Mouse (Mus musculus) liver, embryonic 14.5 days (tissue): ENCODE results near the gene H2-M10.3. TPM values are rescaled to one million over a fixed set of nuclear protein-coding genes. Genes with fewer than 3 reads are reported as not detected.

ENCODE experiments used
- ATAC-seq: fragments of 200-750 bp; cut with Nextera tagmentation; 2 replicates; pipeline ENCODE4 v1.8.0; 2017; ENCODE audit warnings: moderate number of reproducible peaks, mild to moderate bottlenecking, moderate library complexity; ENCODE audit not compliant: insufficient read depth
- DNase-seq, 3 experiments: peaks; one replicate each; pipeline ENCODE4 v3.0.0-alpha.2; 2012 to 2013; ENCODE audit warnings: low read depth in 3 of 3, low spot score in 3 of 3
- H3K27ac ChIP-seq: fragments of 300-500 bp; sonication (generic); 2 replicates; pipeline ENCODE4 v1.5.1; 2014; ENCODE audit warnings: moderate library complexity, mild to moderate bottlenecking, control low read depth, inconsistent platforms
- H3K27me3 ChIP-seq: fragments of 300-500 bp; sonication (generic); 2 replicates; pipeline ENCODE4 v1.6.1; 2014; ENCODE audit warnings: mild to moderate bottlenecking, low read length, moderate library complexity; ENCODE audit not compliant: control insufficient read depth, insufficient read depth
- H3K36me3 ChIP-seq: fragments of 300-500 bp; sonication (generic); replicated peaks from 2 replicates; pipeline ENCODE4 v1.6.1; 2014; ENCODE audit warnings: low read depth; ENCODE audit not compliant: control insufficient read depth, insufficient read depth
- H3K4me1 ChIP-seq, 2 experiments: fragments of 200-500 bp in 1 of 2; fragments of 300-500 bp in 1 of 2; sonication (generic) in 1 of 2; replicated peaks; 2 replicates each; pipeline ENCODE4 v1.6.1; 2012 to 2014; ENCODE audit warnings: antibody characterized with exemption in 1 of 2, inconsistent platforms in 1 of 2, low read length in 1 of 2; ENCODE audit not compliant: control insufficient read depth in 2 of 2, insufficient read depth in 2 of 2
- H3K4me2 ChIP-seq: fragments of 300-500 bp; sonication (generic); 2 replicates; pipeline ENCODE4 v1.6.1; 2014; ENCODE audit warnings: low read depth, mild to moderate bottlenecking, control low read depth, moderate library complexity
- H3K4me3 ChIP-seq, 2 experiments: fragments of 200-500 bp in 1 of 2; fragments of 300-500 bp in 1 of 2; sonication (generic) in 1 of 2; 2 replicates each; pipeline ENCODE4 v1.5.1; 2012 to 2014; ENCODE audit warnings: low read depth in 2 of 2, low read length in 2 of 2, mild to moderate bottlenecking in 2 of 2, control low read depth in 1 of 2, inconsistent platforms in 1 of 2, moderate library complexity in 1 of 2; ENCODE audit not compliant: insufficient read depth in 1 of 2
- H3K9ac ChIP-seq: fragments of 300-500 bp; sonication (generic); replicated peaks from 2 replicates; pipeline ENCODE4 v1.6.1; 2014; ENCODE audit warnings: mild to moderate bottlenecking, control low read depth, moderate library complexity
- H3K9me3 ChIP-seq: fragments of 300-500 bp; sonication (generic); 2 replicates; pipeline ENCODE4 v1.6.1; 2016; ENCODE audit warnings: low read length, mixed read lengths; ENCODE audit not compliant: control insufficient read depth
- CTCF ChIP-seq: IDR thresholded peaks from 2 replicates; pipeline ENCODE4 v1.5.1; 2016; ENCODE audit warnings: antibody characterized with exemption, low read depth, control low read depth
- WGBS: fragments of 180-500 bp; shearing (Covaris S2); extraction: QIAGEN DNeasy Blood & Tissue Kit; methylation state at CpG from one replicate; pipeline ENCODE4 v1.1.7; 2014; ENCODE audit not compliant: insufficient replicate concordance; 5-methylcytosine and 5-hydroxymethylcytosine counted together
- polyA plus RNA-seq, 2 experiments: library from polyadenylated mRNA; depleted of rRNA in 1 of 2; stranded (reverse) in 1 of 2; unstranded in 1 of 2; fragments of >200 nt; fragmentation: Nextera tagmentation in 1 of 2; extraction: Ambion mirVana in 1 of 2; gene quantifications; 2 replicates each; pipeline versions ENCODE4 v1.2.1 to v1.2.3; 2012 to 2014

H2-M10.3 gene
- polyA plus RNA-seq, 2 experiments: not detected

- TF ChIP-seq CTCF: no peak
- Histone ChIP-seq H3K4me3 (peak overlapping the region; percentile 54 to 70), H3K36me3 (no peaks in the 10 kb centered on the region), H3K4me1 (peaks cover 0 to 4% of the 10 kb centered on the region in 2 experiments; a peak in 1 of 4 replicates), H3K27me3 (no peaks in the 10 kb centered on the region; the same call in 1 of the 2 replicates), H3K9me3 (no peaks in the 10 kb centered on the region), H3K27ac (no peak overlapping the region), H3K9ac (peak overlapping the region; percentile 45), H3K4me2 (peak overlapping the region; percentile 79)
- under 1% methylated on average over 19 of the region's 19 CpGs for WGBS
- ATAC-seq (no peak), DNase-seq (no peak)
These were observed 53.1 kb downstream of the H2-M10.3 start for GRCm38 (mm10) chr17:36315041-36315688.

Other genes starting within 250 kb of the H2-M10.3 start
- gene Gm19684, start 246.7 kb downstream of the H2-M10.3 start, polyA plus RNA-seq (2012; rRNA removed): not detected in 2 replicates
- not detected in 2 replicates for gene Gm19684, start 246.7 kb downstream of the H2-M10.3 start, polyA plus RNA-seq (2014; fragmentation: Nextera tagmentation; extraction: Ambion mirVana)
- gene Gm7030, start 239.0 kb downstream of the H2-M10.3 start, polyA plus RNA-seq (2012; rRNA removed): not detected in 2 replicates
- gene Gm7030, start 239.0 kb downstream of the H2-M10.3 start, polyA plus RNA-seq (2014; fragmentation: Nextera tagmentation; extraction: Ambion mirVana): not detected in 2 replicates
- not detected in 2 replicates for gene Gm8909, start 199.9 kb downstream of the H2-M10.3 start, polyA plus RNA-seq (2012; rRNA removed)
- gene Gm8909, start 199.9 kb downstream of the H2-M10.3 start, polyA plus RNA-seq (2014; fragmentation: Nextera tagmentation; extraction: Ambion mirVana): not detected in 2 replicates
- not detected in 2 replicates for gene H2-T3, start 178.1 kb downstream of the H2-M10.3 start, polyA plus RNA-seq (2012; rRNA removed)
- not detected in 2 replicates for gene H2-T3, start 178.1 kb downstream of the H2-M10.3 start, polyA plus RNA-seq (2014; fragmentation: Nextera tagmentation; extraction: Ambion mirVana)
- gene Rpp21, start 110.3 kb downstream of the H2-M10.3 start, polyA plus RNA-seq (2012; rRNA removed): 40.1 and 51.8 TPM in 2 replicates
- gene Rpp21, start 110.3 kb downstream of the H2-M10.3 start, polyA plus RNA-seq (2014; fragmentation: Nextera tagmentation; extraction: Ambion mirVana): 77.9 and 84.2 TPM in 2 replicates
- 8.0 and 11.0 TPM in 2 replicates for gene Trim39, start 96.2 kb downstream of the H2-M10.3 start, polyA plus RNA-seq (2012; rRNA removed)
- gene Trim39, start 96.2 kb downstream of the H2-M10.3 start, polyA plus RNA-seq (2014; fragmentation: Nextera tagmentation; extraction: Ambion mirVana): 3.2 and 3.4 TPM in 2 replicates
- gene H2-M10.2, start 81.9 kb downstream of the H2-M10.3 start, polyA plus RNA-seq (2012; rRNA removed): not detected in 2 replicates
- not detected in 2 replicates for gene H2-M10.2, start 81.9 kb downstream of the H2-M10.3 start, polyA plus RNA-seq (2014; fragmentation: Nextera tagmentation; extraction: Ambion mirVana)
- not detected in 2 replicates for gene H2-M10.1, start 42.3 kb downstream of the H2-M10.3 start, polyA plus RNA-seq (2012; rRNA removed)
- not detected in 2 replicates for gene H2-M10.1, start 42.3 kb downstream of the H2-M10.3 start, polyA plus RNA-seq (2014; fragmentation: Nextera tagmentation; extraction: Ambion mirVana)
- not detected in 2 replicates for gene H2-M10.4, start 93.9 kb upstream of the H2-M10.3 start, polyA plus RNA-seq (2012; rRNA removed)
- not detected in 2 replicates for gene H2-M10.4, start 93.9 kb upstream of the H2-M10.3 start, polyA plus RNA-seq (2014; fragmentation: Nextera tagmentation; extraction: Ambion mirVana)
- gene H2-M11, start 178.7 kb upstream of the H2-M10.3 start, polyA plus RNA-seq (2012; rRNA removed): not detected in 2 replicates
- not detected in 2 replicates for gene H2-M11, start 178.7 kb upstream of the H2-M10.3 start, polyA plus RNA-seq (2014; fragmentation: Nextera tagmentation; extraction: Ambion mirVana)